Mouse (Mus musculus) hindbrain, embryonic 16.5 days (tissue): ENCODE results near the gene Baz2b. TPM values are rescaled to one million over a fixed set of nuclear protein-coding genes. Genes with fewer than 3 reads are reported as not detected.

Source experiments
- ATAC-seq: fragments of 200-750 bp; cut with Nextera tagmentation; 2 replicates; pipeline ENCODE4 v1.8.0; 2017; ENCODE audit warnings: moderate TSS enrichment, moderate library complexity
- H3K27ac ChIP-seq: fragments of 300-500 bp; sonication (generic); 2 replicates; pipeline ENCODE4 v1.5.1; 2014; ENCODE audit warnings: low read depth, mild to moderate bottlenecking, control low read depth, low read length, moderate library complexity
- H3K27me3 ChIP-seq: fragments of 300-500 bp; sonication (generic); replicated peaks from 2 replicates; pipeline ENCODE4 v1.6.1; 2014; ENCODE audit warnings: low read length; ENCODE audit not compliant: control insufficient read depth, insufficient read depth
- H3K36me3 ChIP-seq: fragments of 300-500 bp; sonication (generic); 2 replicates; pipeline ENCODE4 v1.6.1; 2014; ENCODE audit warnings: mild to moderate bottlenecking, low read length, moderate library complexity, mixed read lengths; ENCODE audit not compliant: control insufficient read depth, insufficient read depth
- H3K4me1 ChIP-seq: fragments of 300-500 bp; sonication (generic); 2 replicates; pipeline ENCODE4 v1.6.1; 2014; ENCODE audit warnings: low read depth, low read length; ENCODE audit not compliant: control insufficient read depth, insufficient read depth
- H3K4me2 ChIP-seq: fragments of 300-500 bp; sonication (generic); 2 replicates; pipeline ENCODE4 v1.6.1; 2014; ENCODE audit warnings: mild to moderate bottlenecking, low read length, control low read depth, moderate library complexity
- H3K4me3 ChIP-seq: fragments of 300-500 bp; sonication (generic); 2 replicates; pipeline ENCODE4 v1.5.1; 2014; ENCODE audit warnings: mild to moderate bottlenecking, low read length, control low read depth, moderate library complexity
- H3K9ac ChIP-seq: fragments of 300-500 bp; sonication (generic); 2 replicates; pipeline ENCODE4 v1.6.1; 2014; ENCODE audit warnings: low read depth, mild to moderate bottlenecking, control low read depth, low read length, moderate library complexity
- H3K9me3 ChIP-seq: fragments of 300-500 bp; sonication (generic); 2 replicates; pipeline ENCODE4 v1.6.1; 2014; ENCODE audit warnings: mild to moderate bottlenecking, low read length, moderate library complexity; ENCODE audit not compliant: control insufficient read depth
- WGBS: fragments of 180-500 bp; shearing (Covaris S2); extraction: QIAGEN DNeasy Blood & Tissue Kit; methylation state at CpG from one replicate; pipeline ENCODE4 v1.1.7; 2014; 5-methylcytosine and 5-hydroxymethylcytosine counted together
- polyA plus RNA-seq: library from polyadenylated mRNA; unstranded; fragments of >200 nt; fragmentation: Nextera tagmentation; extraction: Ambion mirVana; gene quantifications from 2 replicates; pipeline ENCODE4 v1.2.1, GENCODE M21; 2015

The Baz2b gene
- polyA plus RNA-seq, 1 experiment from 2014 or later = 72.8 TPM

DNA sequence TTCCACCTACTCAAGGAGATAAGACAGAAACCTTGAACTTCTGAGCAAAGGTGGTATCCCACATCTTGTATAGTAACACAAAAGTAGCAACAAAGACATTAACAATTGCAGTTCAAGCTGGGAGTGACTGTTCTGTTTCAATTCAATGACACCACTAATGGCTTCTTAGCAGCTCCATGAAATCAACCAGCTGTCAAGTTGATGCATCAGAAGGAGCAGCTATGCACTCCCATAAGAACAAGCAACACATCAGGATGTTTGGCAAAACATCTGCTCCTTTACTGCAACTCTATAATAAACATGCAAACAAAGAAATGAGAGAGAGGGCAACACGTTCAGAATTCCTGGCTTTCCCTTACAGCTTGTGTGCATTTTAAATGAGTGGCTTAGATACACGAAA is 87.5 kb downstream of the Baz2b start:
- Histone ChIP-seq H3K27ac (no peak overlapping the region), H3K27me3 (no peaks in the 10 kb centered on the region), H3K4me2 (peak overlapping the region; percentile 36), H3K4me1 (peaks cover 22% of the 10 kb centered on the region), H3K9me3 (no peaks in the 10 kb centered on the region), H3K9ac (no peak overlapping the region), H3K36me3 (no peaks in the 10 kb centered on the region), H3K4me3 (no peak overlapping the region)
- ATAC-seq = no peak
- WGBS = 15% methylated on average over 2 of the region's 2 CpGs

DNA sequence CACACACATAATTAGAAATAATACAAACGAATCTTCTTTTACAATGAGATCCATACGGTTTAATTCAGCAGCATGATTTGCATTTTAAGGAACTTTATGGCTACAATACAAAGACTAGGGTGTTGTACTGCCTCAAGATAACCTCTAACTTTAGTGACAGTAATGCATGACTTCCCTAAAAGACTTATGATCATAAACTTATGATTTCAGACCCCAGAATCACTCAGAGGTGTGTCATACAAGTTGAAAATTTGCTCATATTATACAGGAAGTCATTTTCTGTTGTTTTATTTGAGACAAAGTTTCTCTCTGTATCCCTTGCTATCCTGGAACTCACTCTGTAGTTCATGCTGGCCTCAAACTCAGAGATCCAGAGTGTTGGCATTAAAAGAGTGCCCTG is 89.0 kb downstream of the Baz2b start:
- Histone ChIP-seq H3K4me3 (no peak overlapping the region), H3K4me1 (peaks cover 22% of the 10 kb centered on the region), H3K27ac (no peak overlapping the region), H3K36me3 (no peaks in the 10 kb centered on the region), H3K9ac (no peak overlapping the region), H3K9me3 (no peaks in the 10 kb centered on the region), H3K4me2 (no peak overlapping the region), H3K27me3 (no peaks in the 10 kb centered on the region)
- no peak for ATAC-seq
- WGBS = 39% methylated on average over 2 of the region's 2 CpGs

DNA sequence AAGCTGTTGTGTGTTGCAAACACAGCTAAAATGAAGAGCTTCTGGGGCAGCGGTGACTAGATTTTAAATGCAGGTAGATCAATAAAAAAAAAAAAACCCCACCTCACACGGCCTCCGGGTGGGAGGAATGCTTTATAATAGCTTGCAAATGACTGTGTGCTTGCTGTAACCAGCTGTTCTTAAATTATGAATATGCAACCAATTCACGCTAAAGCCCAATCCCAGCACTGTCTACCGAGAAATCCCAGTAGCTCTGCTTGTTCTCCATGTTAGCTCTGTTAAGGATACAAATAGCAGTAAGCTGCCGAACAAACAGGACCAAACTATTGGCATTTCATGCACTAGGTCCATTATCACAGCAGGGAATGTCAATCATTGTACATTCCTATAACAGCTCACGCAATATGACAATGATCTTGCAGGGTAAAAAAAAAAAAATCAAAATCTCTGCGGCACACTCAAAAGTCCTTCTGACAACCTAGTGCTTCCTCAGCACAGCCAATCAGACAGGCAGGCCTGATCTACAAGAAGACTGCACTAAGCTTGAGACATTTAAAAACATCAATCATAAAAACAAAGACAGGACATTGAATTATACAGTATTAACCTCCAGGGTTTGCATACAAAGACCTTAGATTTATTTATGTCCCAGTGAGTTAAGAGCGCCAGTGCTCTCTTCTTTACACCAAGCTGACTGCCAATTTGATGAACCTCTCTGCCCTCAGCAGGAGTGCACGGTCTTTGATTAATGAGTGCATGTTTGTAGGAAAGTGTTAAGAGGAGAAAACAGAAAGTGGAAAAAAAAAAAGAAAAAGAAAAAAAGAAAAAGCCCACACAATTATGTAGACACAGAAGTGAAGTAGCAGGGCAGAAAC is 90.7 kb downstream of the Baz2b start:
- no peak overlapping the region for H3K9ac ChIP-seq

DNA sequence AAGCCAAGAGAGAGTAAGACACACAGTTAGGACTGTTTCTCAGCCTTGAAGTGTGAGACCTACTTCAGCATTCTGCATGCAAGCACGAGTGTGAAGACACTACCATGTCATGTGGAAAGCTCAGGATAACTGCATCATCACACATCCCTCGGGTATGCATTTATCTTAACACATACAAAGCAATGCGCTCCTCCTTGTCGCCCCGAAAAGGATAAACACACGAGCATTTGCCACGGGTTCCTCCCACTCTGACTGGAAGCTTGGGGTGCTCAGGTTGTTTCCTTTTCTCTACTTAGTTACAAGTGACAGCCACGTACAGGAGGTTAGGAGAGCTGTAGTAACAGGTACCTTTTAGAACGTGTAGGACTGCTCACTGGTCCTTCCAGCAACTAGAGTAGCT is 91.8 kb downstream of the Baz2b start:
- H3K4me1 ChIP-seq = peaks cover 22% of the 10 kb centered on the region
- peak; percentile 10; the same call in 1 of the 2 replicates for ATAC-seq
- H3K27ac ChIP-seq = no peak overlapping the region
- H3K36me3 ChIP-seq = no peaks in the 10 kb centered on the region
- H3K9ac ChIP-seq = no peak overlapping the region
- H3K9me3 ChIP-seq = no peaks in the 10 kb centered on the region
- H3K4me2 ChIP-seq = no peak overlapping the region
- WGBS = 57% methylated on average over 9 of the region's 9 CpGs
- no peaks in the 10 kb centered on the region for H3K27me3 ChIP-seq
- H3K4me3 ChIP-seq = no peak overlapping the region

More for the DNA sequence above, 90.7 kb downstream of the Baz2b start:
- ATAC-seq = peak; percentile 34; the same call in 1 of the 2 replicates
- Histone ChIP-seq H3K4me3 (no peak overlapping the region), H3K36me3 (no peaks in the 10 kb centered on the region), H3K27ac (peak overlapping the region; percentile 26), H3K9me3 (no peaks in the 10 kb centered on the region), H3K4me1 (peaks cover 25% of the 10 kb centered on the region), H3K27me3 (no peaks in the 10 kb centered on the region), H3K4me2 (peak overlapping the region; percentile 14)
- 22% methylated on average over 10 of the region's 10 CpGs for WGBS

DNA sequence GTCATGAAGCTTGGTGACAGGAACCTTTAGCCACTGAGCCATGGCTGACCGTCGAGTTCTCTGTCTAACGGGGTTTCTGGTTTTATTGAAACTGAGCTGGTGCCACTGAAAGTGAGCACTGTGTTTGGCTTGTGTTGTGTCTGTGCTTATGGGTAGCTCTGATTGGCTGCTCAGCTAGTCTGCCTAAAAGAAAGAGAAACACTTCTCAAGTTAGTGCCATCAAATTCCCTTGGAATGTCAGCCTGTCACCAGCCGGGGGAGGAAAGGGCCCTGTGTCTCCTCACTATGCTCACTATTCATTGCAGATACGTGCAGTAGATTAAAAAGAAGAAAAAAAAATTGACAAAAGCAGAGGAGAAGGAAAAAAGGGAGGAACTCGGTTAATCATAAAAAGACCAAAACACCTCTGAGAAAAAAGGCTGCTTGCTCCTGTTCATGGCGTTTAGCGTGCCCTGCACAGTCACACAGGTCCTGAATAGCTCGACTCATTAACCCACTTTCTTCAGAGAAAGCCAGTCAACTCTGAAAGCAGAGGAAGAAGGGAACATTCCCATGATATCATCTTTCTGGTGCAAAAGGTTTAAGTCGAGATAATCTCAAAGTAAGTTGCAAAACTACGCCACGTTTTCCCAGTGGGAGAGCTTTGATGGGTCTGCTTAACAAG is 93.6 kb downstream of the Baz2b start:
- H3K27me3 ChIP-seq = no peaks in the 10 kb centered on the region
- no peak overlapping the region for H3K4me3 ChIP-seq
- H3K4me1 ChIP-seq = peaks cover 19% of the 10 kb centered on the region
- H3K9me3 ChIP-seq = no peaks in the 10 kb centered on the region
- WGBS = 57% methylated on average over 12 of the region's 12 CpGs
- ATAC-seq = no peak
- no peak overlapping the region for H3K27ac ChIP-seq
- H3K36me3 ChIP-seq = 0 out of 2 replicates have a peak, but pooled peaks cover under 1% of the 10 kb centered on the region
- no peak overlapping the region for H3K4me2 ChIP-seq
- no peak overlapping the region for H3K9ac ChIP-seq

DNA sequence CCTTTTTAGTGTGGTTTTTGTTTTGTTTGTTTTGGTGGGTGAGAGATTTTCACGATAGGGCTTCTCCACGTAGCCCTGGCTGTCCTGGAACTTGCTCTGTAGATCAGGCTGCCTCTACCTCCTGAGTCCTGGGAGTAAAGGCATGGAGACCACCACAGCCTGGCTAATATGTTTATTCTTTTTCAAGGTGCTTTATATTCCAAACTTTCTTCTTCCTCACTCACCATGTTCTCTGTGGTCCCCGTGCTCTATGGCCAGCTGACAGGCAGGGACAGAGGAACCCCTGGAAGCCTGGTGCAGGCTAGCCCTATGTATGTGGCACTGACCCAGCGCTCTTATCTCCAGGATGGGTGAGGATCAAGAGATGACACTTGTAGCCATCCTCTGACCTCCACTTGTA is 94.7 kb downstream of the Baz2b start:
- H3K9ac ChIP-seq = no peak overlapping the region
- no peak overlapping the region for H3K4me2 ChIP-seq
- no peaks in the 10 kb centered on the region for H3K27me3 ChIP-seq
- no peak overlapping the region for H3K27ac ChIP-seq
- H3K4me3 ChIP-seq = no peak overlapping the region
- WGBS = 89% methylated on average over 4 of the region's 4 CpGs
- peaks cover 5% of the 10 kb centered on the region; the same call in 1 of the 2 replicates for H3K36me3 ChIP-seq
- peaks cover 16% of the 10 kb centered on the region for H3K4me1 ChIP-seq
- ATAC-seq = no peak
- H3K9me3 ChIP-seq = no peaks in the 10 kb centered on the region

DNA sequence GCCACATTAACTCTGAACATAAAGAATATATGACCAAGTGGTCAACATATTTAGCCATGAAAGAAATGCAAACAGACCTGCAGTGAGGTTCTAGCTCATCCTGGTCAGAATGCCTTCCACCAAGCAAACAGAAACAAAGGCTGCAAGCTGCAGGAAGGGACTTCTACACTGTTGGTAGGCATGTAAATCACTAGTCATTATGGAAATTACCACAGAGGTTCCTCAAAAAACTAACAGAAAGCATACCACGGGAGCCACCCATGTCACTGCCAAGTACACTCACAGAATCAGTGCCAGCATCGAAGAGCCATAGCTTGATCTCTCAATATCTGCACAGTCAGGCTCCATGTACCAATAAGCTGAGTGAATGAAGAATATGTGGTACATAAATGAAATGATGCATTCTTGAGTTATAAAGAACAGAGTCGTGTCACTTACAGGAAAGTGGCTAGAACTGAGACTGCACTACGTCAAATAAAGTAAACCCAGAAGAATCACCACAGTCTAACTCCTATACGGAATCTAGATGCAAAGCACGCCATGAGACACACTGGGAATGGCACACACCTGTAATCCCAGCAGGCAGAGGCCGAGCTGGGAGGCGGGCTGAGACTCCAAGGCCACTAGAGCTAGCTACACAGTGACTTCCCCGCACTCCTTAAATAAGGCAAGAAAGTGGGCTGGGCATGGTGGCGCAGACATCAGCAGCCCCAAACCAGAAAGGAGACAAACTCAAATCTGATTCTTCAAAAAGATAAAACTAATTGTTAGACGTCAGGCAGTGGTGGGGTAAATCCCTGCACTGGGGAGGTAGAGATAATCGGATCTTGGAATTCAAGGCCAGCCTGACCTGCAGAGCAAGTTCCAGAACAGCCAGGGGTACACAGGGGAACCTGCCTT is 95.7 kb downstream of the Baz2b start:
- Histone ChIP-seq H3K27ac (no peak overlapping the region), H3K36me3 (peaks cover 5% of the 10 kb centered on the region; the same call in 1 of the 2 replicates), H3K4me2 (no peak overlapping the region), H3K9me3 (no peaks in the 10 kb centered on the region), H3K4me3 (no peak overlapping the region), H3K9ac (no peak overlapping the region), H3K27me3 (no peaks in the 10 kb centered on the region), H3K4me1 (peaks cover 12% of the 10 kb centered on the region)
- whole genome bisulfite sequencing = 83% methylated on average over 12 of the region's 12 CpGs
- no peak for ATAC-seq

DNA sequence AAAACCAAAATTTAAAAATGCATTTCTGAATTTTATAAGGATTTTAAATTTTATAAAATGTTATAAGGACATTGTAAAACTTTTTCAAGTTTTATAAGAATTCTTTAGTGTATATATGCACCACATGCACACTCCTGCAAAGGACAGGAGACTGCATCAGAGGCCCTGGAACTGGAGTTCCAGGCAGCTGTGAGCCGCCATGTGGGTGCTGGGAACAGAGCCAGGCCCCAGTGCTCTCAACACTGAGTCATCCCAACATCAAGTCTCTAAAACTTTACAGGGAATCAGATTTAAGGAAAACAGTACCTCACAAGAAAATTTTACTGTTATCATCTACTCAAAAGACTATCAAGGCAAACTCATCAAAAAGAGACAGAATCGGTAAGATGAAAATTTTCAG is 97.5 kb downstream of the Baz2b start:
- no peaks in the 10 kb centered on the region for H3K9me3 ChIP-seq

More for the DNA sequence above, 97.5 kb downstream of the Baz2b start:
- WGBS = 96% methylated on average over 2 of the region's 2 CpGs
- H3K27me3 ChIP-seq = no peaks in the 10 kb centered on the region
- no peak overlapping the region for H3K4me2 ChIP-seq
- H3K27ac ChIP-seq = no peak overlapping the region
- H3K4me3 ChIP-seq = no peak overlapping the region
- H3K4me1 ChIP-seq = peaks cover 2% of the 10 kb centered on the region; the same call in 1 of the 2 replicates
- peaks cover 5% of the 10 kb centered on the region; the same call in 1 of the 2 replicates for H3K36me3 ChIP-seq
- ATAC-seq = no peak
- no peak overlapping the region for H3K9ac ChIP-seq
